Mouse (Mus musculus): ENCODE measurements around the gene Dgcr8.

GRCm38 (mm10) chr16:18227897-18228422 lies 61.1 kb downstream of the Dgcr8 start:
- TF ChIP-seq CTCF (IDR thresholded peaks at IDR 0.05; ENCODE audit: insufficient read depth, low read length): no peak
- no peak for TF ChIP-seq POLR2A (IDR thresholded peaks at IDR 0.05; ENCODE audit: borderline replicate concordance, extremely low read depth, low read depth, low read length)

Data from lung, adult 2 months (tissue).